Mouse (Mus musculus) left cerebral cortex, adult 11 months (tissue): Measurements from ENCODE around the gene Ppfibp1.
A peak's percentile ranks its signal among the peaks of the same experiment; 100 is the strongest.

Experiments used
- DNase-seq: peaks from one replicate; pipeline ENCODE4 v3.0.0; 2022; ENCODE audit warnings: low spot score

Gene Ppfibp1

DNA sequence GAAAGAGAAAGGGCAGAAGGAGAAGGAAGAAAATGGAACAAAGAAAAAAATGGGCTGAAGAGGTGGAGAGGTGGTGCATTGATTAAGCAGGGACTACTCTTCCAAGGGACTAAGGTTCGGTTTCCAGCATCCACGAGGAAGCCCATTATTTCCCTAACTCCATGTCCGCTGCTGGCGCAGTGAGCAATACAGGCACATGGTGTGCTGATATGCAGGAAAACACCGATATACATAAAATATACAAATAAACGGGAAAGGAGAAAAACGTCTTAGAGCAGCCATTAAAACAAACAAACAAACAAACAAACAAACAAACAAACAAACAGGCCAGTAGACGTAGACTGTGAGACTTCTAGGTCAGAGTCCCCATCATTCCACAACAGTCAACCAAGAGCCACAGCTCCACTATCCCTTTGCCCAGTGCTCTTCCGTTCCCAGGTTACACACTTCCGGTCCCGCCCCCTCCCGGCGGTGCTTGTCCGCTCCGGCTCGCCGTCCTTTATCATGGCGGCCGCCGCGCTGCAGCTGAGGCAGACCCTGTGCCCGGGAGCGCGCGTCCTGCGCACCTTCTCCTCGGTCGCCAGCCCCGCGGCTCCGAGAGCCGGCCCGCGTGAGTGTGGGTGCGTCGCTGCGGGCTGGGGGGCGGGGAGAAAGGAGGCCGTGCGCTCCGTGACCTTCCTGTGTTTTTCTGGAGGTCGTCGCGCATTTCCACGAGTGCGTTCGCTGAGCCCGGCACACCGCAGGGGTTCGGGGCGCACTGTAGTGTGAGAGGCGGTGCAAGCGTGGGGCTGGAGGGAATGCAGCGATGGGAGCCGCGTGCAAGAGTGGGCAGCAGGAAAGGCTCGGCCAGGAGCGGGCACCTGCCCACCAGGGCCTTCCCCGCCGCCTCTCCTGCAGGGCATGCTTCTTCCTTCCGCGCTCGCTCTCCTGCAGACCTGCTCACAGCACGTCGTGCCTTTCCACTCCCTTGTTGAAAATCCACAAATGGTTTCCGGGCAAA lies 154.3 kb downstream of the Ppfibp1 start, which contains the start of gene Mrps35:
Mrps35 (plus strand) TSS at position 474 of the 1,000 bp plus-strand sequence.
- DNase-seq = peak; percentile 81

DNA sequence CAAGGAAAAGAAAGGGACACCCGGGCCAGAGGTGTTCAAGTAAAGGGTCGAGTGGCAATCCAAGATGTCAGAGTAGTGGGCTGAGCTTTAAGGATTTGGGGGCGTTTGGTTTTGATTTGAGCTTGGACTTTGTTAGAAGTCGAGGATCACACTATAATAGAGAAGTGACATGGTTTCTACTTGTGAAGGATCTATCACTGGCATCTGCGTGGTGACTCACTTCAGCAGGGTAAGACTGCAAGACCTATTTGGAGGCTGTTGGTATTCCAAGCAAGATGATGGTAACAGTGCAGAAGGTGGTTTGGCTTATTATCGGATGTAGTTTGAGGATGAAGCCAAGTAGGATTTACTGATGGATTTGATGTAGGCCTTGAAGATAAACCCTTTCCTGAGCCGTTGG lies 155.3 kb downstream of the Ppfibp1 start:
- no peak for DNase-seq

DNA sequence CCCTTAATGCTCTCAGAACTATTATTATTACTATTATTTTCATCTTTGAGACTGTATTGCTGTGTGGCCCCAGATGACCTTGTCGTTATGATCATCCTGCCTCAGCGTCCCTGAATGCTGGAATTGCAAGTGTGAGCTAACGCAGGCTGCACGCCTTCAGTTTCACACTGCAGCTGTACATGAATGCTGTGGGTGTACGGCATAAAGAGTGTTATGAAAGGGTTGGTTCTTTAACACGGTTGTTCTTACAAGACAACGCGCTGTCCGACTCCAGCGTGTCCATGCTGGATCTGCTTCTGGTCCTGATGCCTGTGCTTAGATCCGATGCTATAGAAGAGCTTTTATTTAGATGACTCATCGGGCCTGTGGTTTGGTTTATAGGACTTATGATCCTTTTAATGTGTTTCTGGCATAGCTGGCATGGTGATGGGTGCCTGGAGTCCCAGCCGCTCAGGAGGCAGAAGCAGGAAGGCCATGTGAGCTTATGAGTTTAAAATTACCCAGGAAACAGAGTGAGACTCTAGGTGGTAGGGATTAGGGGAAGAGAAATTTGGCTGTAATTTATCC lies 161.0 kb downstream of the Ppfibp1 start:
- no peak for DNase-seq

DNA sequence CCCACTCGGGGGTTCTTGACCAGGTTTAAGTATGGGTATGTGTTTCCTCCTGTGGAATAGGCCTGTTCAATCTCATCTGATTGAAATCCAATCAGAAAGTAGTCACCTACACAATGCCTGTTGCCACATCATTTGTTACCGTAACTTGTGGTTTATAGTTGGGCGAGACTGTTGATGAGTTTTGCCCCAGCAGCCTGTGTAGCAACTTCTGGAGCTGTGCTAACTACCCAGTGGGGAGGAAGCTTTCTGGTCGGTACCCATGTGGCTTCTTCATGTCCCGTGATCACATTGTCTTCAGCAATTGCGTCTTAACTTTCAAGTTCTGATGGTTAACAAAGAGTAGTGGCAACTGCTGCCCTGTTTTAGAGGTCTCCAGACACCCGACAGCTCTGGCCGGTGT lies 163.4 kb downstream of the Ppfibp1 start:
- no peak for DNase-seq

DNA sequence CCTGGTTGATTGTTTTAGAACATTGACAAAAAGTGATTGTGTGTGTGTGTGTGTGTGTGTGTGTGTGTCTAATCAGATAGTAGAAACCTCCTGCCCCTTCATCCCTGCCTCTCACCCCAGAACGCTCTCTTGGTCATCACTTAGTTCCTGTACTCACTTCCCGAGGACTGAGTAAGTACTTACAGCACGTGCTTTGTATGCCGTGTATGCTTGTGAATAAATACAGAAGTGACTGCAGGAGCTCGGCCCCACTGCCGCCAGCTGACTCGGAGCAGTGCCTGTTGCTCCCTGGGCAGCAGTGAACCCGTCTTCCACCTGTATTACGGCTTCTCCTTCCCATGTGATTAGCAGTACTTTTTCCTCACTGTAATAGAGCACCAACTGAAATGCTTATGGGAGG lies 164.2 kb downstream of the Ppfibp1 start:
- DNase-seq = no peak

DNA sequence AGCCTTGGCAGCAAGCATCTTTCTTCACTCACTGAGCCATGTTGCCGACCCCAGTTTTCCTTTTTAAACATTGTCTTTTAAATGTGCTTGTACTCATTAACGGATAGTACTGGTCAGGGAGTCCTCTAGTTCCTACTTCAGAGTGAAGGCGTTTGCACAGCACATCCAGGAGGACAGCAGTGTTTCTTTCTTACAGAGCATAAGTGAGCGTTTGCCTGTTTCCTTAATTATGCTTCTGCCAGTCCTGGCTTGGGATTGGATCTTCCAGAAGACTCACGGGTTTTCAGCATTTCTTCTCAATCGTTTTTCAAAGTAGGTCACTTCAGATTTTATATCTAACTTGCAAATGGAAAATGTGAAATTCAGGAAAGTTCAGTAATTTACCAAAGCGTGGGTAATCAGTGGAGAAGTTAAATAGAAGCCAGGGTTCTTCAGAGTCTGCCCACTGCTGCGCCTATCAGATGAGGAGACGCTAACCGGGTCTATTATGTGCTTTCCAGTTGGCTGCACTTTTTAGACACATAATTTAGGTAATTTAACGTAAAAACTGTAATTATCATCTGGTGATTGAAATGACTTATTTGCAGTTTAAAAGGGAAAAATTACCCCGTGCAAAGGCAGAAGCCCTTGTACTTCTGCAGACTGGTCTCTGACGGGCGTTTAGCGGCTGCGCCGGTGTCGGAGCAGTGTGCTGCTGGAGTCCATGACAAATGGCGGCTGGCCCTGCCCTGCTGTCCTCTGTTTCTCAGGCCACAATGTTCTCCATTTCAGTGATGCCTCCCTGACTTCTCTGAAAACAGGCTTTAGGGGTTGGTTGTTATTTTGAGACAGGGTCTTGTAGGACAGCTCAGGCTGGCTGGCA lies 165.7 kb downstream of the Ppfibp1 start:
- no peak for DNase-seq

DNA sequence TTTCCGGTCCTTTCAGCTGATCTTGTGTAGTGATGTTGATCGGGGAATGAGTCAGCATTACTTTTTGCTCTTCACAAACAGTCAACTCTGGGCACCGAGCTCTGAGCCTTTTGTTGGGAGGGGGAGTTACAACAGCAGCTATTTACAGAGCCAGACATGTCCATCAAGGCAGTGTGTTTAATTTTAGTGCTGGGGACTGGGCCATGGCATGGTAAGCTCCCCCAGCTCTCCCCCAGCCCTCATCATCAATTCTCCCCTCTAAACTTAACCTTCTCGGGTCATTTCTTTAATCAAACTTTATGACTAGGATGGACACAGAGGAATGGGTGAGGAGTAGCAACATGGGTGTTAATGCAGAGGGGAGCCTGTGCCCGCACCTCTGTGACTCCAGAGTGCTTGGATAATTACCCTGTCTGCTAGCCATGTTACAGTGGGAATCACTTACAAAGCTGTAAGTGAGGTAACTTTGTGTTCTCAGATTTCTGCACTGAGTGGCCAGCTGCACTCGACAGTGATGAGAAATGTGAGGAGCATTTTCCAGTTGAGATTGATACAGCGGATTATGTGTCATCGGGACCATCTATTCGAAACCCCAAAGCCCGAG lies 167.2 kb downstream of the Ppfibp1 start:
- DNase-seq = no peak

DNA sequence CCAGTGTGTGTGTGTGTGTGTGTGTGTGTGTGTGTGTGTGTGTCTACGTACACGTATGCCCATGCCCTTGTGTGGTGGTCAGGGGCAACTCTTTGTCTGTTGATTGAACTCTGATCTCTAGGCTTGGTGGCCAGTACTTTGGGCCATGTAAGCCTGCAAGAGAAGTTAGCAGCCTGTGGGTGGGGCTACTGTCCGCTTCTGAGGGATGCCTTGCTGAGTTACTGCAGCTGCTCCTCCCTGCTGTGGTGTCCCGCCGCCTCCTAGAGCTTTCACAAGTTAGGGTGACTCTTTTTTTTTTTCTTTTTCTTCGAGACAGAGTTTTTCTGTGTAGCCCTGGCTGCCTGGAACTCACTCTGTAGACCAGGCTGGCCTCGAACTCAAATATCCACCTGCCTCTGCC lies 171.0 kb downstream of the Ppfibp1 start:
- DNase-seq = no peak

DNA sequence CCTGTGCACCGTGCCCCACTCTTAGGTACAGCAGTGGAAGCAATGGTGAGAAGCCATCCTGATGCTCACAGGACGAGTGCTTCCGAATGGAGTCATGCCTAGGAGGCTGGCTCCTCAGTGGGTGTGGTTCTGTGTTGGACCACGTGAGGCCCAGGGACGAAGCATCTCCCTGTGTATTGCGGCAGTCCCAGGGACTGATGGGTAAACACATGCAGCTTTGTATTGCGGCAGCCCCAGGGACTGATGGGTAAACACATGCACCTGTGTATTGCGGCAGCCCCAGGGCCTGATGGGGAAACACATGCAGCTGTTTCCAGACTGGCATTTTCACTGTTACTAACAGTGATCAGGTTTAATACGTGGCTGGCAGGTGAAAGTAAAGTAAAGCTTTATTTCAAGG lies 173.3 kb downstream of the Ppfibp1 start:
- DNase-seq = no peak

DNA sequence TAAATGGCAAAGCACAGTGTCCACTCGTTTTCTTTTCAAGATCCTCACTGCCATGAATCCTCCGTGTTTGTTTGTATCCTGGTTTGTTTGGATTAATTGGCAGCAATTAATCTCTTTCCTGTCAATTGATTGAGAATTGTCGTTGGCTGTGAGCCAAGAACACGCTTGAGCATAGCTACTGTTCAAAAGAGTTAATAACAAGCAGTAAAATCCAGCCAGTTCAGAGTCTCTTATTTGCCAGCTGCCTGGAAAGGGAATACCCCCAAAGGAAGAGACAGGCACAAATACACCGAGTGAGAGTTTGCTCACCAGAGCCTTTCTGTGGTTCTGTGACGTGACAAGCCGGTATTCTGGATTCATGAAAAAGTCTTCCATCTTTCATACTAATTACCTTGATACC lies 173.7 kb downstream of the Ppfibp1 start:
- no peak for DNase-seq

DNA sequence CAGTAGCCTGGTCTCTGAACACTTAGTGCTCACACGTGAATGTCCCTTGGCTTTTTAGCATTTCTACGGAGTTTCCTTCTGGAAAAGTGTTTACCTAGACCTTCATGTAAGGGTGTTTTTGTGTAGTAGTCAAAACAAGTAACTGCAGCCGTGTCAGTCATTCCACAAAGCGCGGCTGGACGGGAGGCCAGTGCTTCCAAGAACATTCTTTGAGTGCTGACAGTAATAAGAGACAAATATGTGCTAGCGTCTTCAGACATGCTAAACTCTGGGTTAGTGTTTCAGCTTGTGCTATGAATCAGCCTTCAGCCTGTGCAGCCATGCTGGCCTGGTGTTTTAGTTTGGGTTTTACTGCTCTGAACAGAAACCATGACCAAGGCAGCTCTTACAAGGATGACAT lies 174.4 kb downstream of the Ppfibp1 start:
- no peak for DNase-seq

DNA sequence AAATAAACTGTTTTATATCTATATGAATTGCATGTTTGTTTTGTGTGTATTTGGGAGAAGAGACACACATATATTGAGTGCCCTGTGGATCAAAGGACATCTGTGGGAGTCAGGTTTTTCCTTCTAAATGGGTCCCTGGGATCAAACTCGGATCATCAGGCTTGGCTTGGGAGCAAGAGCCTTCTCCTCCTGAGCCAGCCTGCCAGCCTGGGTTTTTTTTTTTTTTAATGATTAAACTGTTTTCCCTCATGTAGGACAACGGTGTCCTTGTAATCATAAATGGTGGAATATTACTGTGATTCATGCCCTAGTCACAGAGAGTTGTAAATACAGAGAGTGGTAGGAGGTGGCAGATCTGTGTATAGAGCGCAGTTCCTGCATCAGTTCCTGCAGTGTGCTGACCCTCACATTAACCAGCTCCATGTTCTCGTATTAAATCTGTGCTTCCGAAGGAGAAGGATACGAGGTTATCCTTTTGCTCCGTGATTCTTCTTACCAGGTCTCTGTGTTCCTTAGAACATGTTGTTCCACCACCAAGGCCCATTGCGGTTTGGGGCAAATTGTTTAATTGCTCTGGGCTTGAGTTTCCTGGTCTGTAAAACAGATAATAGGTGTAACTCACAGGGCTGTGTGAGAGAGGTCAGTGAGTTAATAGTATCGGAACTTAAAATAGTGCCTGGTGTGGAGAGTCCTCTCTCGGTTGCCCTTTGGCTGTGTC lies 176.1 kb downstream of the Ppfibp1 start:
- DNase-seq = no peak

DNA sequence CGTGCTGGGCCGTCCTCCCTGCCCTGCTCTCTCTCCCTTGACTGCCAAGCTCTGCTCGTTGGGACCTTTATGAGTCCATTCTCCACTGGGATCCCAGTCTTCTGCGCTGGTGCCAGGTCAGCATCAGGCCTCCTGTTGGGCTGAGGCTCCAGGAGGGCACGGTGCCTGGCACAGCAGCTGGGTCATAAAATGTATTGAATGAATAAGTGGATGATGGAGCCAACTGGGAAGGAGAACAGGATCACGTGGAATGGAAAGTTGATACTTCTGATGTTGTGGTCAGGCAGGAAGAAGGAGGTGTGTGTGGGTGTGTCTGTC lies 176.6 kb downstream of the Ppfibp1 start:
- DNase-seq = no peak

DNA sequence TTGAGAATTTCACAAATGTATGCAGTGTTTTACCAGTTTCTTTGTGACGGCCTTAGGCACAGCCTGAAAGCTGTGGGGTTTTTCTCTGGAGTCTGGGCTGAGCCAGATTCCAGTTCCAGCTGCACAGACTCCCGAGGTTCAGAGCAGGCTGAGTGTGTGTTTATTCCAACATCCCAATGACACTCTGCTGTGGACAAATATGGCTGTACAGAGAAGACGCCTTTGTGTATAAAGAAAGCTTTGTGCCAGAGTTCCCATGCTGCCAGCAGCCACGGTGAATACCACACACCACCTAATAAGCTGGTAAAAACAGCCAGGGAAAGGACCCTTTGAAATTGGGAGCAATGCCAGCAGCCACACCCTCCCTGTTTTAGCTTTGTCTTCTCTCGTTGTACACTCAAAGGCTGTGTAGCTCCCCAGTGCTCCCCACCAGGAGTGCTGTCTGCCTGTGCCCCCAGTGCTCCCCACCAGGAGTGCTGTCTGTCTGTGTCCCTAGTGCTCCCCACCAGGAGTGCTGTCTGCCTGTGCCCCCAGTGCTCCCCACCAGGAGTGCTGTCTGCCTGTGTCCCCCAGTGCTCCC lies 187.6 kb downstream of the Ppfibp1 start:
- no peak for DNase-seq

DNA sequence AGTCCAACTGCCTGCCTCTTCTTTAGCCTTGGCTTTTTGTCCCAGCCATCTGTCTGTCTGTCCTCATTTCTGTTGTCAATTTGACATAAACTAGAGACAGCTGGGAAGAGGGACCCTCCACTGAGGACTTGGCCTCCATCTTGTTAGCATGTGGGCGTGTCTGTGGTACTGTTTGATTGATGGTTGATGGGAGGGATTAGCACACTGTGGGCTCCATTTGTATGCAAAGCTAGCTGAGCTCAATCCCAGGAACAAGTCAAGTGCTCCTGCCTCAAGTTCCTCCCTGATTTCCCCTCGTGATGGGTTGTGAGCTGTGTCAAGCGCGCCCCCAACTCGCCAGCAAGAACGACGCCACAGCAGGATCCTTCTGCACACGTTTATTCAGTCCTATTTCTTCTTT lies 188.6 kb downstream of the Ppfibp1 start:
- no peak for DNase-seq

DNA sequence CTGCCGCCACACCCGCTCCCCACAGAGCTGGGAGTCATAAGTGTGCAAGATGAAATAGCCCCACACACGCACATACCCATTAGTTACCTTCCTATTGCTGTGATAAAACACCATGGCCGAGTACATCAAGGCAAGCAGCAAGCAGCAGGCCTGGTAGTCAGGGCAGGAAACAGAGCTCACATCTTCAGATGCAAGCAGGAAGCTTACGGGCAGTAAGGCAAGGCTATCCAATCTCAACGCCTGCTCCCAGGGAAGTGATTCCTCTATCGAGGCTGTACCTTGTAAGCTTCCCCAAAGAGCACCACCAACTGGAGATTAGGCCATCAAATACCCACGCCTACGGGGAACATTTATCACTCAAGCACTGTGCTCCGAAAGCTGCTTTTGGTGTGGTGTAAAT lies 191.6 kb downstream of the Ppfibp1 start:
- no peak for DNase-seq
